Mouse (Mus musculus) embryonic stem cell, embryonic (primary cell): ENCODE results near the gene Skp1a.
"Not testable (repeated sequence)": the region's sequence is repeated elsewhere in the genome, so short reads cannot be mapped to it uniquely, and the experiment has no call there.

ENCODE experiments used
- CTCF ChIA-PET, 4 experiments: fragments of 300-600 bp in 2 of 4; fragments of 350-600 bp in 2 of 4; sonication (Branson Sonifier 250); formaldehyde crosslinking; loops; one replicate each; lab custom pipeline; 2022; ENCODE audit warnings: inconsistent platforms in 2 of 4; lab: Charles Lee
- POLR2A ChIA-PET, 4 experiments: fragments of 300-600 bp in 2 of 4; fragments of 350-600 bp in 2 of 4; sonication (Branson Sonifier 250); formaldehyde crosslinking; loops; one replicate each; lab custom pipeline; 2022; ENCODE audit warnings: antibody characterized with exemption in 4 of 4, inconsistent platforms in 1 of 4; lab: Charles Lee

Gene Skp1a

DNA sequence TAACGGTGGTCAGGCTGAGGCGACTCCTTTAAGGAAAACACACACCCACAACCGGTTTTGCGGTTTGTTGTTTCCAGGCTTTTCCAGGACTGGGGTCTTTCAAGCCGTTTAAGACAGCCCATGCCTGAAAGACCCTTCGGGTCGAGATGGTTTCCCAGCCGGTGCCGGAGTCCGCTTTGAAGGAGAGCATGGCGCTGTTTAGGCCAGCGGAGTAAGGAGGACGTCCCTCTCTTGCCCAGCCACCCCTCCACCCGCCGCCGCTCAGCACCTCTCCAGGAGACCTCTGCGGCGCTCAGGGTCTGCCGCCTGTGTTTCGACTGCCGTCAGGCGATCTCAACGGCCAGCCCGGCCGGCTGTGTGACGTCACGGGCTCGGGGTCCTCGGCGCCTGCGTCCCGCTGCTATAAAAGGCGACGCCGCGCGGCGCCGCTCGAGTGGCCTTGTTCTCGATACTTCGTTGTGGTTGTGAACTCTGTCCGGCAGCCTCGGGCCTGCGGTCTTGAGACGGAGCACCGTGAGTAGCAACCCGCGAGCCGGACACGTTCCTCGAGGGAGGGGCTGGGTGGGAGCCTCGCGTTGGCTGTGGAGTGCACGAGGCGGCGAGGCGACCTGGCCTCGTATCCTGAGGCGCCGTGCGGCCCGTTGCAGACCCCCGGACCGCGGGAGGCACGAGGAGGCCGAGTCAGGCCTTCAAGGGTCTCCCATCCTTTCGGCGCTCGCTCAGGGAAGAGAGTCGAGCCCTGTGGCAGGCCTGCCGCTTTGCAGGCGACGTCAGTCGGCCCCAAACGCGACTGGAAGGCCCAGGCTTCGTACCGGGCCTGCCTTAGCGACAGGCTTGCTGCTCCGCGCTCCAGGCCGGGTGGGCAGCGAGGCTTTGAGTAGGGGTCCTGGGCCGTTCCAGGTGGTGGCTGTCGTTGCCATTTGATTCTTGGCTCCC is at the start of gene Skp1a:
Gene Skp1a (plus strand): TSS at position 390 of the 936 bp plus-strand sequence.
- POLR2A ChIA-PET = interaction anchor here in 3 of 4 experiments (0.6 to 8.1 kb wide), 36 partner anchors 9 to 409 kb away, joined by 3 to 151 read pairs (median 6); partner anchors contain the start of genes Vdac1 (in 2 of the 3) and Ppp2ca (in 1 of the 3)
- CTCF ChIA-PET = interaction anchor here in 2 of 4 experiments (1.0 to 1.5 kb wide), 2 partner anchors 9 to 111 kb away, joined by 3 read pairs; no protein-coding TSS in a partner anchor

DNA sequence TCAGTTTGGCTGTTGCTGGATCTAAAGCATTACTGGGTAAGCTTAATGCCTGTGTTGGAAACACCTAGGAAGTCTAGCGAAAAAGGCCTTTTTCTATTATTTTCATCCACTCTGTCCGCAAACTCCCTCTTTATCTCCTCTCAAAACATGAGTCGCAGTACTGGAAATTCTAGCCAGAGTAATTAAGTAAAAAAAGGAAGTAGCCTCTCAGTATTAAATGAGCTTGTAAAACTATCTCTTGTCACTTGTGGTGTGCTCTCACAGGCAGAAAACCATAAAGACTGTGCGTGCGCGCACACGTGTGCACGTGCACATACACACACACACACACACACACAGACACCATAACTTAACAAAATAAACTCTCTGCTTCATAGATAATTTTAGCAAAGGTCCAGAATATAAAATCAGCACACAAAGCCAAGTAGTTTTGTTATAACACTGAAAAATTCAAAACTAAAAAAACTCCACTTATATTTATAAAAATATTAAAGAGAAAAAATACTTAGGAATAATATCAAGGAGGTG is 35.2 kb upstream of the Skp1a start:
- CTCF ChIA-PET, POLR2A ChIA-PET: not testable (repeated sequence)

DNA sequence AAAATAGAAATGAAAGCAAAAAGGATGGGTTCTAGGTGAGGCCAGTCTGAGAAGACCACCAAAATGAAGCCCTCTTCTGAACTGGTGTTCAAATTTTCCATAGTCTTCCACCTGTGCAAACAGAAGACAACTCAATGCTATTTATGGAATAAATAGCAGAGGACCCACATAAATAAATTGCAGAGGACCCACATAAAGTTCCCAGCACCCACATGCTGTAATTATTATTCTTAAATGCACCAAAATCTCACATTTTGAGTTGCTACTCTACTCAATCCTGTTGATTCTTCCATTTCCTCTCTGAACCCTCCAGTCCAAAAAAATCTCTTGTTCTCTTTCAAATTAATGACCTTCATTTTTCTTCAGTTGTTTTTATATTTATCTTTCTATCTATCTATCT is 17.9 kb upstream of the Skp1a start, which contains the start of gene Olfr1371:
Gene Olfr1371 (minus strand): TSS at position 101 of the 400 bp plus-strand sequence.
- POLR2A ChIA-PET = no interaction called here
- CTCF ChIA-PET = no interaction called here

DNA sequence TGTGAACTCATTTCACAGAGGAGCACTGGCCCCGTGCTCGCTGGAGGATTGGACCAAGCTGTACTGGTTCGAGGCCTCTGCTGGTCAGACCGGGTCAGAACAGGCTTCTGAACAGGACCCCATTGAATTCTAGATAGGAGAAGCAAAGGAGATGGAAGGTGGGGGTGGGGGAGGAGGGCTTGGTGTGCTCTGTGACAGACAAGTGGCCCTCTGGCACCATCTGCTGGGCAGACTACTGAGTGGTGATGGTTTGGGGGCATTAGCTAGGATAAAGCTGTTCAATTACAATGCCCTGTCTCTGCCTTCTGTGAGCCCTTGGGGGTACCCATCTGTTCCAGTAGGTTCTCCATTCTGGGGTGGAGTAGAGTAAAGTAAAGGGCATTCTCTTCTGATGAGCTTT is 11.5 kb upstream of the Skp1a start:
- POLR2A ChIA-PET = interaction anchor here (0.6 to 2.5 kb wide), 50 partner anchors 10 to 930 kb away, joined by 3 to 20 read pairs (median 4); partner anchors contain the start of genes Vdac1 (in 3 of the 4), Hnrnpab (in 2 of the 4), Col23a1 (in 1 of the 4) and Ppp2ca (in 1 of the 4)

DNA sequence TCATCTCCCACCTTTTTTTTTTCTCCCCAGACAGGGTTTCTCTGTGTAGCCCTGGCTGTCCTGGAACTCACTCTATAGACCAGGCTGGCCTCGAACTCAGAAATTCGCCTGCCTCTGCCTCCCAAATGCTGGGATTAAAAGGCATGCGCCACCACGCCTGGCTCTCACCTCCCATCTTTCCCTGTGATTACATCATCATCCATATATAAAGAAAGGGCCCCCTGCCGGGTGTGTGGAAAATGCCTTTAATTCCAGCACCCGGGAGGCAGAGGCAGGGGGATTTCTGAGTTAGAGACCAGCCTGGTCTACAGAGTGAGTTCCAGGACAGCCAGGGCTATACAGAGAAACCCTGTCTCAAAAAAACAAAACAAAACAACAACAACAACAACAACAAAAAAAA is 9.9 kb upstream of the Skp1a start:
- ChIA-PET POLR2A (interaction anchor here in 2 of 4 experiments (1.2 to 5.0 kb wide), 12 partner anchors 11 to 402 kb away, joined by 3 to 58 read pairs (median 6); partner anchors contain the start of gene Vdac1 (in 2 of the 2)), CTCF (interaction anchor here in 3 of 4 experiments (1.0 to 2.9 kb wide), 7 partner anchors 33 to 417 kb away, joined by 3 to 28 read pairs (median 3); no protein-coding TSS in a partner anchor)

More for the DNA sequence above, 11.5 kb upstream of the Skp1a start:
- CTCF ChIA-PET = interaction anchor here (0.5 to 2.9 kb wide), 77 partner anchors 9 to 931 kb away, joined by 3 to 36 read pairs (median 4); partner anchors contain the start of genes Cdkn2aipnl (in 2 of the 4), 9530068E07Rik (in 1 of the 4), Col23a1 (in 1 of the 4) and Tcf7 (in 1 of the 4)

DNA sequence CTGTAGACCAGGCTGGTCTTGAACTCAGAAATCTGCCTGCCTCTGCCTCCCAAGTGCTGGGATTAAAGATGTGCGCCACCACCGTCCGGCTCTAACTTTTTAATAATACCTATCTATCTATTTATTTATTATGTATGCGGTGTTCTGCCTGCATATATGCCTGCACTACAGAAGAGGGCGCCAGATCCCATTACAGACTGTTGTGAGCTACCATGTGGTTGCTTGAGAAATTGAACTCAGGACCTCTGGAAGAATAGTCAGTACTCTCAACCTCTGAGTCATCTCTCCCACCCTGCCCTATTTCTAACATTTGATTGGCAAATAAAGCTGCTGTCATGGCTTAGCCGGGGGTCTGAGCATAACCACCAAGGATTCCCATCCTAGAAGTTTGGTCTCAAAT is 8.9 kb upstream of the Skp1a start:
- CTCF ChIA-PET = interaction anchor here (0.5 to 2.0 kb wide), 28 partner anchors 8 to 418 kb away, joined by 3 to 19 read pairs (median 4); partner anchors contain the start of gene 9530068E07Rik (in 1 of the 4)
- POLR2A ChIA-PET = interaction anchor here in 3 of 4 experiments (0.5 to 8.9 kb wide), 27 partner anchors 8 to 637 kb away, joined by 3 to 76 read pairs (median 4); partner anchors contain the start of genes 0610009B22Rik (in 1 of the 3), 9530068E07Rik (in 1 of the 3), Ppp2ca (in 1 of the 3) and Sar1b (in 1 of the 3)

DNA sequence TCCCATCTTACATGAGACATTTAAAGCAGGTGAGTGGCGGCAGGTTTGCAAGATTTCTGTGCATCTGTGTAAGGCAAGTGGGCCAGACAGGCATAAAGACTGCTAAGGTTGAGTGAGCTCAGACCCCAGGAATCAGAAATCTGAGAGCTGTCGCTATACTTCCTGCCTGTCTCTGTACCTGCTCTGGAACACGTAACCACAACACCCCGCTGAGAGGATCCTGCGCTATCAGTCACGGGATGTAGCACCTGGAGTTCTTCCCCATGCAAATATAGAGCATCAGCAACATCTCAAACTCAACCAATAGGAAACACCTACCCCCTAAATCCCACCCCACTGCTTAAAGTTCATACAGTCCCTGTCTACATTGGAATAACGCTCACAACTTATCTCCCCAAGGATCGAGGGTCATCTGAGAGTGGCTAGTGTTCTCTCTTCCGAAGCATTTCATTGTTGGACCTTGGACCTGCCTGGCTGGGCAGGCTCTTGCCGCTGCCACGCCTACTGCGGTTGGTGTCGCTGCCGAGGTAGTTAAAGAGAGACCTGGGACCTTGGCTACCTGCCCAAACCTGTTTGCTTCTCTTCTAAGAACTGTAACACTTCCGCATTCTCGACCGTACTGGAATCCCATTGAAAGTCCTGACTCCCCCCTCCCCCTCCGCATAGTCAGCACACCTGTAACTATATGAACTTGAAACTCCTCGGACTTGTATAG is 7.7 kb upstream of the Skp1a start:
- CTCF ChIA-PET = interaction anchor here in 2 of 4 experiments (1.2 to 2.0 kb wide), 3 partner anchors 90 to 122 kb away, joined by 3 to 19 read pairs (median 3); no protein-coding TSS in a partner anchor
- POLR2A ChIA-PET = interaction anchor here in 3 of 4 experiments (0.6 to 8.9 kb wide), 22 partner anchors 9 to 535 kb away, joined by 3 to 76 read pairs (median 4); partner anchors contain the start of genes Vdac1 (in 2 of the 3), 0610009B22Rik (in 1 of the 3), 9530068E07Rik (in 1 of the 3) and Ppp2ca (in 1 of the 3)

DNA sequence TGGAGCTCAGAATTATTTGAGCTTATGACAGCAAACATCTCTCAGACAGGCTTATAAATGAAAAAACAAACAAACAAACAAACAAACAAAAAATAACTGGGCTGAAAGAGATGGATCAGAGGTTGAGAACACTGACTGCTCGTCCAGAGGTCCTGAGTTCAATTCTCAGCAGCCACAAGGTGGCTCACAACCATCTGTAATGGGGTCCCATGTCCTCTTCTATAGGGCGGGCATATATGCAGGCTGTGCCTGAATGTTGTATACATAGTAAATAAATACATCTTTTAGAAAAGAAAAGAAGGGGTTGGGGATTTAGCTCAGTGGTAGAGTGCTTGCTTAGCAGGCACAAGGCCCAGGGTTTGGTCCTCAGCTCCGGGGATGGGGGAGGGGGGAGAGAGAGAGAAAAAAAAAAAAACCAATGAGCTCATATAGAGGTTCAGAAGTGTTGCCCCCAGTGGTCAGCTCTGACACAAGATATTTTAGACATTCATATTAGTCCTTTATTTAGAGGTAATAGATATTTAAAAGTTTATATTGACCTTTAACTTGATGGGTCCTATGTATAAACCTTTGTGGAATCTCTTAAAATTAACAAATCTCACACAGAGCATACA is 5.7 kb upstream of the Skp1a start:
- ChIA-PET CTCF (interaction anchor here (0.5 to 3.6 kb wide), 11 partner anchors 28 to 170 kb away, joined by 3 to 27 read pairs (median 4); no protein-coding TSS in a partner anchor), POLR2A (interaction anchor here in 3 of 4 experiments (0.6 to 8.9 kb wide), 33 partner anchors 9 to 1603 kb away, joined by 3 to 99 read pairs (median 5); partner anchors contain the start of genes Vdac1 (in 3 of the 3) and Cdkn2aipnl (in 1 of the 3))

DNA sequence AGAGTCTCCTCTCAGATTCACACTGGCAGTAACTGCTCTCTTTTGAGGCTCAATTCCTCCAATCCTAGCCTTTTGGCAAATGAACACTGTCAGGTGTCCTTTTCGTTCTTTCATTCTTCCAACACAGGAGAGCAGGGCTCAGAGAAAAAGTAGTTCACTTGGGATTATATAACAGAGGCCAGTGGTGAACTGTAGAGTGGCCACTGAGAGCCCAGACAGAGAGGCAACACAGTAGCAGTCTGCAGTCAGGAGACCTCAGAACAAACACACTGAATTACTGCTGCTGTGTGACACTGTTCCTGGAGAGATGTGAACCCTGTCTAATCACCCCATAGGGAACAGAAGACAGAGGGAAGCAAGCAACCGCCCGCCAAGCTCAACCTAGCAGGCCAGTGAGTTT is 4.7 kb upstream of the Skp1a start:
- POLR2A ChIA-PET = interaction anchor here in 3 of 4 experiments (0.6 to 8.9 kb wide), 36 partner anchors 8 to 532 kb away, joined by 3 to 99 read pairs (median 5); partner anchors contain the start of genes Vdac1 (in 3 of the 3), Cdkn2aipnl (in 1 of the 3) and Tcf7 (in 1 of the 3)
- CTCF ChIA-PET = interaction anchor here in 3 of 4 experiments (0.6 to 3.6 kb wide), 8 partner anchors 27 to 428 kb away, joined by 3 to 27 read pairs (median 4); no protein-coding TSS in a partner anchor

DNA sequence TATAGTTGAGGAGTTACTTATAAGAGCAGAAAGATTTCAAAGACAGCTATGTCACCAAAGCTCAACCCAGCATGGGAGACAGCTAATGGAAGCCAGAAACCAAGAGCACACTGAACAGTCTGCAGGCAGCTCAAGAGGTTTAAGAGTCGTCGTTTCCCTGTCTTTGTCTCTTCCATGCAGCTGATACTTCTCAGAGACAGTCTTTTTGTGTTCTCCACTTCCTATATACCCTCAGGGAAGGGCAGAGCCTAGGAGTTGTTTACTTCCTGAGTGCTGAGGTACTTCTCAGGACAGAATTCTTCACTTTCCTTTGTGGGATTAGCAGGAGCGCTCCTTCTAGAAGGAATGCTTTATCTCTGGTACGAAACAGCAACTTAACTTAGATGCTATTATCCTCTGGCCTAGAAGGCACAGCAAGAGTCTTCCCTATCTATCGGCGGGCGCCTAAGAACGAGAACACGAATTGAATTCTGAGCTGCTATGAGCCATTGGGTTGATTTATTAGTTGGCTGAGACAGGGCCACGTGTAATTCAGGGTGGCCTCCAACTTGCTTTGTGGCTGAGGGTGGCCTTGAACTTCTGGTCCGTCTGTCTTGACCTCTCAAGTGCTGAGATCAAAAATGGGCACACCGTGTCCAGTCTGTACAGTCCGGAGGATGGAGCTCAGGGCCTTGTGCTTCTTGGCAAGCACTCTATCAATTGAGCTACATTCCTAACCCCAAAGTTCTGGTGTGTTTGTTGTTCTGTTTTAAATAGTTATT is 4.1 kb upstream of the Skp1a start:
- CTCF ChIA-PET = interaction anchor here in 3 of 4 experiments (0.6 to 3.6 kb wide), 7 partner anchors 27 to 428 kb away, joined by 3 to 27 read pairs (median 4); no protein-coding TSS in a partner anchor
- POLR2A ChIA-PET = interaction anchor here in 3 of 4 experiments (0.6 to 8.9 kb wide), 40 partner anchors 8 to 533 kb away, joined by 3 to 99 read pairs (median 4); partner anchors contain the start of genes Vdac1 (in 3 of the 3), Cdkn2aipnl (in 1 of the 3) and Tcf7 (in 1 of the 3)

DNA sequence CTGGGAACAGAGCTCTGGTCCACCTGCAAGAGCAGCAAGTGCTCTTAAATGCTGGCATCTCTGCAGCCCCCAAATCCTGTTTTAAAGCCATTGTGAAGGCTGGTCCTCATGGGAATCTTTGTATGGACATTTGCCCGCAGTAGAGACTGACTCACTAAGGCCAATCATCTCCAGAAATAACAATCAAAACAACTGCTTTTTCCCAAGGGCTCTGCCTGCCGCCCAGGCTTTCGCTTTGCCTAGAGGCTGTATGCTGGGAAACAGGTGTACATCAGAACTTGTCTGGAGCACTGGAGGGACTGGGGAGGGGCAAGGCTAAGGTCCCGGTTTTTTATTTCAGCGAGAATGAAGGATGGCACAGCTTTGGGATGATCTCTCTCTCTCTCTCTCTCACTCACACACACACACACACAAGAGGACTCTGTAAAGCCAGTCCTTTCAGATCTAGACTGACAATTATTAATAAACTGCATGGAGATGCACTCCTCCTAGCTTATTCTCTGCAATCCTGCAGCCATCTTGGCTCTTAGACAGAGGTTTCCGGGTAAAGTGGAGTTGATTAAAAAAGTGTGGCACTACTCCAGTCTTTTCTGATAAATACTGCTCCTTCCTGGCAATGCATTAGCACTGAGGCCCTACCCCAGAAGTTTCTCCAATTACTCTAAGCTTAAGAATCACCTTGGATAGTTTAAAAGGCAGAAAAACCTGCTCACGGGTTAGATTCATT is 2.9 kb upstream of the Skp1a start:
- ChIA-PET CTCF (interaction anchor here in 1 of 4 experiments (1.1 to 3.6 kb wide), 3 partner anchors 9 to 118 kb away, joined by 4 to 27 read pairs (median 17); no protein-coding TSS in a partner anchor), POLR2A (interaction anchor here in 3 of 4 experiments (0.5 to 8.9 kb wide), 20 partner anchors 8 to 374 kb away, joined by 3 to 99 read pairs (median 4); partner anchors contain the start of genes Cdkn2aipnl (in 1 of the 3) and Vdac1 (in 1 of the 3))

DNA sequence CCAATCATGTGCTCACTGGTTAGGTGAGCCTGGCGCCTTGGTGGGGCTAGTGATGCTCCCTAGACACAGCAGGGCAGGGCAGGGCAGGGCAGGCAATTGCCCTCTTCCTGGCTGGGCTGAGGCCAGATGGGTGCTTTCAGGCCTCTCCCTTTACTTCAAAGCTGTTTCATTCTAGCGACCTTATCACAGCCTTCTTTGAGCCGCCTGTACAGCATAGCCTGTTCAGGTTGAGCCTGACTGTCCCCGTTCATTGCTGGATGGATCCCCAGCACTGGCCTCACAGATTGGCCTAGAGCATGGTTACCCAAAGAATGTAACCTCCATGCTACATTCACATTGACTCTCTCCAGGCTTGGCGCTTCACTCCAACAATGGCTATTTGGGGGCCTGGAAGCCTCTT is 1.1 kb upstream of the Skp1a start:
- CTCF ChIA-PET = interaction anchor here in 3 of 4 experiments (0.6 to 1.5 kb wide), 7 partner anchors 8 to 615 kb away, joined by 3 to 7 read pairs (median 4); partner anchors contain the start of gene 9530068E07Rik (in 1 of the 3)
- POLR2A ChIA-PET = interaction anchor here in 3 of 4 experiments (0.7 to 8.9 kb wide), 30 partner anchors 6 to 224 kb away, joined by 3 to 99 read pairs (median 4); partner anchors contain the start of genes Vdac1 (in 2 of the 3) and Ppp2ca (in 1 of the 3)

DNA sequence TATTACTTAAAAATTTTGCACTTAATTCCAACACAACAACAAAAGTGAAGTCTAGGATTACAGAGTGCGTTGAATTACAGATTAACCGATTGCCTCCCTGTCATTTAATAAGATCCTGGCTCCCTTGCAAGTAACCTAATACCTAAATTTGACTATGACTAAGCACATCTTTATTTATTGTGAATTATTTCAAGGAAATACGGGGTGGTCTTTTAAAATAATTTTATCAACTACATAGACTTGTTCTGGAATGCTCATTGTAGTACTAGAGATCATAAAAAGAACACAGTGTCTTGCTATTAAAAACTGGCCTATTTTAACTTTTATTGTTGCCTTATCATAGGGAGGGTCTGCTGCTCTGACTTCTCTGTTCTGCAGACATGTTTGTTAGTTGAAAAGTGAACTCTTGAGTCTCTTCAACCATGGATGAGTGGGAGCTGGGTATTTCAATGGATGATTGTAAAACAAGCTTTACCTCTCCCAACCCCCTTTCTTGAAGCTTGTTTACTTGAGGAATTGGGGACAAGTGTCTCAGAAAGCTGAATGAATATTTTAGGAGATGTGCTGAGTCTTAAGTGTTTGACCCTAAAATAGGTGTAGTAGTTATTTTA is 1.4 kb downstream of the Skp1a start:
- ChIA-PET CTCF (interaction anchor here in 1 of 4 experiments (1.0 kb wide), 1 partner anchor 110 kb away, joined by 3 read pairs; no protein-coding TSS in a partner anchor), POLR2A (interaction anchor here (0.6 to 8.1 kb wide), 33 partner anchors 10 to 411 kb away, joined by 3 to 151 read pairs (median 4); partner anchors contain the start of genes Tcf7 (in 1 of the 4) and Vdac1 (in 1 of the 4))

DNA sequence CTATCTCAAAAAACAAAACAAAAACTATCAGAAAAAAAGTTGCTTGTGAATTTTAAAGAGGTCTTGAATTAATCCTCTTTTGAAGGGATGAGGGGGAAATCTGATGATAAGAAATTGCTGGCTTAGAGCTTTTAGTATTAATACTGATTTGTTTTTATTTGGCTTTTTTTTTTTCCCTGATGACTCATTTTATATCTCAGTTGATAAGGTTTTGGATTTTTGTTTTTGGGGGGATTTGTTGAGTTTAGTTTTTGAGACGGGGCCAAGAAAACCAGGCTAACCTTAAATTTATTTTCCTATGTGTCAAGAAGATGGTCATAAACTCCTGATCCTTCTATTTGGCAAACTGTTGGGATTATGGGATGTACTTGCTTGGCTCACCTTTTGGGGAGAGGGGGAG is 2.1 kb downstream of the Skp1a start:
- POLR2A ChIA-PET = interaction anchor here in 3 of 4 experiments (0.6 to 8.1 kb wide), 38 partner anchors 8 to 416 kb away, joined by 3 to 151 read pairs (median 4); partner anchors contain the start of genes 9530068E07Rik (in 1 of the 3), Tcf7 (in 1 of the 3) and Vdac1 (in 1 of the 3)
- CTCF ChIA-PET = interaction anchor here in 1 of 4 experiments (1.0 to 1.1 kb wide), 2 partner anchors 14 to 28 kb away, joined by 4 read pairs; no protein-coding TSS in a partner anchor
